Mouse (Mus musculus) ES-Bruce4 (cell line): Measurements from ENCODE around the gene Sgpl1. TPM values are rescaled to one million over a fixed set of nuclear protein-coding genes. Genes with fewer than 3 reads are reported as not detected.

ENCODE experiments used
- H3K27ac ChIP-seq: 2 replicates; pipeline ENCODE4 v1.5.1; 2012; ENCODE audit warnings: low read length, inconsistent platforms; ENCODE audit not compliant: insufficient read depth
- H3K27me3 ChIP-seq: 2 replicates; pipeline ENCODE4 v1.6.1; 2012; ENCODE audit warnings: mild to moderate bottlenecking, low read length, inconsistent platforms; ENCODE audit not compliant: control insufficient read depth, poor library complexity, insufficient read depth, severe bottlenecking
- H3K36me3 ChIP-seq: 2 replicates; pipeline ENCODE4 v1.6.1; 2012; ENCODE audit warnings: inconsistent platforms, mild to moderate bottlenecking, low read length, moderate library complexity; ENCODE audit not compliant: control insufficient read depth, poor library complexity, insufficient read depth, severe bottlenecking
- H3K4me1 ChIP-seq: one replicate; pipeline ENCODE4 v1.8.1; 2011; ENCODE audit warnings: low read length; ENCODE audit not compliant: control insufficient read depth, insufficient read depth
- H3K4me3 ChIP-seq: 2 replicates; pipeline ENCODE4 v1.5.1; 2011; ENCODE audit warnings: low read depth, mild to moderate bottlenecking, low read length
- H3K9ac ChIP-seq: 2 replicates; pipeline ENCODE4 v1.6.1; 2012; ENCODE audit warnings: low read depth, mild to moderate bottlenecking, inconsistent platforms; ENCODE audit not compliant: poor library complexity, severe bottlenecking
- H3K9me3 ChIP-seq: replicated peaks from 2 replicates; pipeline ENCODE4 v1.6.1; 2012; ENCODE audit warnings: mild to moderate bottlenecking, low read length, inconsistent platforms; ENCODE audit not compliant: control insufficient read depth, poor library complexity, insufficient read depth, severe bottlenecking
- CTCF ChIP-seq: IDR thresholded peaks from one replicate; pipeline ENCODE4 v1.8.1; 2011; ENCODE audit warnings: low read depth, low read length
- EP300 ChIP-seq: IDR thresholded peaks from 2 replicates; pipeline ENCODE4 v1.6.1; 2011; ENCODE audit warnings: low read depth, low read length; ENCODE audit not compliant: insufficient read depth
- POLR2A ChIP-seq: IDR thresholded peaks from one replicate; pipeline ENCODE4 v1.8.1; 2011; ENCODE audit warnings: low read length; ENCODE audit not compliant: insufficient read depth
- polyA plus RNA-seq: library from polyadenylated mRNA; stranded (reverse); fragments of >200 nt; gene quantifications from 2 replicates; pipeline ENCODE4 v1.2.4, GENCODE M21; 2011; ENCODE audit warnings: low read depth; ENCODE audit not compliant: missing spikeins, insufficient read depth, insufficient read length

Sgpl1 gene
- polyA plus RNA-seq, 1 experiment: 73.7 TPM

DNA sequence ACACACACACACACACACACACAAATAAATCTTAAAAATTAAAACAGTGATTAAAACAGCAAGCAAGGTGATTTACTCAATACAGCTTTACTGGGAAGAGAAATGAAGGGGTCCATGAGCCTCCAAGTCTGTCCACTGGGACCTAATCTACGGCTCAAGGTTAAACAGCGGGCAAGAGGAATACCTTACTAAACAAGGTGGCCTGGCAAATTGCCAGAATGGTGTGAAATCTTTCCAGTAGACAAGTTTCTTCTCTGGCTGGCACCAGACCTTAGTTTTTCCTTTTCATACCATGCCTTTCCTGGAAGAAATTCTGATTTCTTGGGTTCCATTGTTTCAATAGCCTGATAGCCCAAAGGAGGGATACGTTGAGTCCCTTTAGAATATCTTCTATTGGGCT is 59.0 kb downstream of the Sgpl1 start:
- no peaks in the 10 kb centered on the region for H3K27me3 ChIP-seq
- no peak overlapping the region for H3K9ac ChIP-seq
- no peak for TF ChIP-seq POLR2A
- TF ChIP-seq EP300: no peak
- no peak for TF ChIP-seq CTCF
- H3K36me3 ChIP-seq: no peaks in the 10 kb centered on the region
- H3K4me1 ChIP-seq: no peaks in the 10 kb centered on the region
- no peak overlapping the region for H3K4me3 ChIP-seq
- no peak overlapping the region for H3K27ac ChIP-seq
- no peaks in the 10 kb centered on the region for H3K9me3 ChIP-seq

DNA sequence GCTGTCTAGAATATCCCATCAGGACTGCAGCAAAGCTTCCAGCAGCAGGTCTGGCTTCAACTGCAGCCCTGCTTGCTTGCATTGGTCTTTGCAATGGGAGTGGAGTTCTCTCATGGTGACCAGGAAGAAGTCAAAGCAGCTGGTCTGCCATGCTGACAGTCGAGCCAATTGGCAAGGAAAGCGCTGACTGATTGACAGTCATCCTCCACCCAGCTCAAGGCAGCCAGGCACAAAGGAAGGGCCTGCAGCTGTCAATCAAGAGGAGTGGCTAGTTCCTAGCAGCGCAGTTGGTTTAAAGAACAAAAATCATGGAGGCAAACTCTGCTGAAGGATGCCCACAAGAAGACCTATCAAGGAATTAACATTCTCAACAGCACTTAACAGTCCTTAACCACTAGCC is 61.0 kb downstream of the Sgpl1 start:
- Histone ChIP-seq H3K9me3 (no peaks in the 10 kb centered on the region), H3K4me1 (no peaks in the 10 kb centered on the region), H3K27ac (no peak overlapping the region), H3K27me3 (no peaks in the 10 kb centered on the region), H3K36me3 (no peaks in the 10 kb centered on the region), H3K4me3 (no peak overlapping the region), H3K9ac (no peak overlapping the region)
- TF ChIP-seq EP300 (no peak), POLR2A (no peak), CTCF (no peak)

DNA sequence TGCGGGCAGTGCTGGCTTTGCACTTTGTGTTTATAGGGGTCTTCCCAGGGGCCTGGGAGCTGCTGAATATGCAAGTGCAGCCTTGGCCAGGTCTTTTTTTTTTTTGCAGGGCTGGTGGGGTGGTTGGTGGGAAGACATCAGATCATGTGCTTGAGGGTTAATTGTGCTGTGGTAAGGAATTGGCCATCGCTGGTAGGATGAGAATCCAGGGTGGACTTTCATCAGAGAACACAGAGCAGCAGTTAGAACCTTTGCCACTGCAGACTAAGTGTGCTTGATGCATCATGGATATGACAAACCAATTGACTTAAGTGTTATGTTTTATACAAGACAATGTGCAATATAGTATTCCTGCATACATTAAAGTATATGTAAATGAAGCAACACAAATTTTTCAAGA is 62.1 kb downstream of the Sgpl1 start:
- Histone ChIP-seq H3K4me1 (no peaks in the 10 kb centered on the region), H3K9me3 (no peaks in the 10 kb centered on the region), H3K36me3 (no peaks in the 10 kb centered on the region), H3K4me3 (no peak overlapping the region), H3K9ac (no peak overlapping the region), H3K27me3 (no peaks in the 10 kb centered on the region), H3K27ac (no peak overlapping the region)
- TF ChIP-seq POLR2A: no peak
- no peak for TF ChIP-seq CTCF
- TF ChIP-seq EP300: no peak

DNA sequence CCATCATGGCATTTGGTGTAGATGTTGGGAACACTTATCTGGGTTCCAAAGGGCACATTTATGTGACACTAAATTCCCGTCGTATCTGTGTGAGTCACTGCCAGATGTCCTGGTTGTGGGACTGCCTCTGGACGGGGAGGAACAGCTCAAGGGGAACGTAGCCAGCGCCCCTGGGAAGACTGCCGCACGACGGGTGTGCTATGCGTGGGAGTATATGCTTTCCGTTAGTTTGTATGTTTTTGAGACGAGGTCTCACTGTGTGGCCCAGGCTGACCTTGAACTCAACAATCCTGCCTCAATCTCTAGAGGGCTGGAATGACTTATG is 66.6 kb downstream of the Sgpl1 start:
- H3K9me3 ChIP-seq: no peaks in the 10 kb centered on the region
- peaks cover 5% of the 10 kb centered on the region for H3K4me1 ChIP-seq
- TF ChIP-seq POLR2A: no peak
- no peak for TF ChIP-seq EP300
- no peak for TF ChIP-seq CTCF
- no peaks in the 10 kb centered on the region for H3K36me3 ChIP-seq
- peak overlapping the region; percentile 60 for H3K27ac ChIP-seq
- H3K27me3 ChIP-seq: no peaks in the 10 kb centered on the region
- H3K9ac ChIP-seq: peak overlapping the region; percentile 29
- peak overlapping the region; percentile 51 for H3K4me3 ChIP-seq

DNA sequence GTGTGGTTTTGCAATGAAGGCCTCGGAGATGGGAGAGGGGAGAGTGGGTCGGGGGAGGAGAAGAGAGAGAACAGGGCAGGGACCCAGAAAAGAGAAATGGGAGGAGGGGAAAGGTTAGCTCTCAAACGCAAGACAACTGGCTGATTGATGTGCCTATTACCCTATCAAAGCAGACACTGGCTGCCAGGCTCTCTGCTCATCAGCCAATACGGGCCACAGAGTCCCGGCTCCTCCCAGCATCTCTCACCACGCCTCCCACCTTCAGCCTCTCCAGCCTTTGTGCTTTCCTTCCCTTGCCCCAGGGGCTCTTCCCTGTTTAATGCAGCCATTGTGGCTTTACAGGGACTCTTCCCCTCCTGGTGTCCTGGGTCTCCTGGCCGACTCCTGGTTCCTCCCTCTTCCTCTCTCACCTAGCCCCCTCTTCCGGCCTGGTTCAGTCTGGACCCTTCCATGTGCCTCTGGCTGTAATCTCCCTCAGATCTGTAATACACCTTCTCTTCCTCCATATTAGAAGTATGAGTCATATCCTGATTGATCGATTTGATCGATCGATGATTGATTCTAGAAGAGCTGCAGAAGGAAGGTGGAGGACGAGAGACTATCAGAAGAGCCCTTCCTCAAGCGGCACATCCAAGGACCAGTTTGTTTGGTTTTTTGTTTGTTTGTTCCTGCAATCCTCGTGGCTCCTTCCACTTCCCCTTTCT is 67.1 kb downstream of the Sgpl1 start:
- H3K4me3 ChIP-seq: peak overlapping the region; percentile 51
- peak overlapping the region; percentile 29 for H3K9ac ChIP-seq

DNA sequence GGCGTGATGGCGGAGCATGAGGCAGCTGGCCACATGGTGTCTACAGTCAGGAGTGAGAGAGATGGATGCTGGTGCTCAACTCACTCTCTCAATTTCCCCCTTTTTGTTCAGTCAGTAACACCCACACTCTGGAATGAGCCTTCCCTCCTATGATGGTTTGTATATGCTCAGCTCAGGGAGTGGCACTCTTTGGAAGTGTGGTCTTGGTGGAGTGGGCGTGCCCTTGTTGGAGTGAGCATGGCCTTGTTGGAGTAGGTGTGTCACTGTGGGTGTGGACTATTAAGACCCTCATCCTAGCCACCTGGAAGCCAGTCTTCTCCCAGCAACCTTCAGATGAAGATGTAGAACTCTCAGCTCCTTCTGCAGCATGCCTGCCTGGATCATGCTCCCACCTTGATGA is 71.9 kb downstream of the Sgpl1 start:
- Histone ChIP-seq H3K4me3 (no peak overlapping the region), H3K27ac (no peak overlapping the region), H3K9me3 (peaks cover 2% of the 10 kb centered on the region; the same call in 1 of the 2 replicates), H3K4me1 (peaks cover 5% of the 10 kb centered on the region), H3K36me3 (no peaks in the 10 kb centered on the region), H3K27me3 (no peaks in the 10 kb centered on the region), H3K9ac (no peak overlapping the region)
- TF ChIP-seq EP300 (no peak), POLR2A (no peak), CTCF (no peak)

More for the DNA sequence above, 67.1 kb downstream of the Sgpl1 start:
- TF ChIP-seq EP300 (0 out of 2 replicates have a peak, but pooled peaks have one; percentile 27), CTCF (no peak)
- H3K4me1 ChIP-seq: peaks cover 5% of the 10 kb centered on the region
- H3K36me3 ChIP-seq: no peaks in the 10 kb centered on the region
- H3K27ac ChIP-seq: peak overlapping the region; percentile 60
- H3K9me3 ChIP-seq: peaks cover 2% of the 10 kb centered on the region; the same call in 1 of the 2 replicates
- no peaks in the 10 kb centered on the region for H3K27me3 ChIP-seq
